Mouse (Mus musculus): ENCODE measurements around the gene Slc5a4a. TPM values are rescaled to one million over a fixed set of nuclear protein-coding genes. Genes with fewer than 3 reads are reported as not detected.

Gene Slc5a4a
- polyA plus RNA-seq (2015; fragmentation: Nextera tagmentation; extraction: Ambion mirVana), result 0.14 TPM in 1 of 2 replicates, not detected in the other

GRCm38 (mm10) chr10:76147278-76147677, at the start of gene Slc5a4a:
Gene Slc5a4a, plus strand, starts transcription at chr10:76147451.

GRCm38 (mm10) chr10:76110861-76111260, 36.4 kb upstream of the Slc5a4a start, which contains the start of gene Slc5a4b:
Gene Slc5a4b, minus strand, starts transcription at chr10:76110961.

GRCm38 (mm10) chr10:76237341-76238225, 90.3 kb downstream of the Slc5a4a start, which contains the start of gene Prmt2:
Gene Prmt2, minus strand, starts transcription at chr10:76237865.

MicroRNAs within 50 kb of the gene (microRNA counts, 519-probe panel; counts per million panel counts)
- 40.5 counts per million for microRNA mmu-miR-678

Small RNA genes within 50 kb of the gene (microRNA-seq; reads per million reads assigned to microRNA genes)
- gene Mir678, result 0.87 reads per million

Other genes starting within 250 kb of the Slc5a4a start
- gene Smarcb1, start 225.8 kb upstream of the Slc5a4a start, polyA plus RNA-seq (2015; fragmentation: Nextera tagmentation; extraction: Ambion mirVana), result 176 and 183 TPM in 2 replicates
- 372 and 376 TPM in 2 replicates for gene Chchd10, start 214.3 kb upstream of the Slc5a4a start, polyA plus RNA-seq (2015; fragmentation: Nextera tagmentation; extraction: Ambion mirVana)
- 10.3 and 10.5 TPM in 2 replicates for gene Mmp11, start 211.0 kb upstream of the Slc5a4a start, polyA plus RNA-seq (2015; fragmentation: Nextera tagmentation; extraction: Ambion mirVana)
- gene Gm867, start 206.8 kb upstream of the Slc5a4a start, polyA plus RNA-seq (2015; fragmentation: Nextera tagmentation; extraction: Ambion mirVana), result 1.7 and 2.3 TPM in 2 replicates
- 1.5 TPM in 1 of 2 replicates, not detected in the other for gene Vpreb3, start 204.4 kb upstream of the Slc5a4a start, polyA plus RNA-seq (2015; fragmentation: Nextera tagmentation; extraction: Ambion mirVana)
- not detected in 2 replicates for gene Gm5134, start 192.9 kb upstream of the Slc5a4a start, polyA plus RNA-seq (2015; fragmentation: Nextera tagmentation; extraction: Ambion mirVana)
- 7.8 and 10.4 TPM in 2 replicates for gene Zfp280b, start 114.8 kb upstream of the Slc5a4a start, polyA plus RNA-seq (2015; fragmentation: Nextera tagmentation; extraction: Ambion mirVana)
- not detected in 2 replicates for gene Slc5a4b, start 36.5 kb upstream of the Slc5a4a start, polyA plus RNA-seq (2015; fragmentation: Nextera tagmentation; extraction: Ambion mirVana)
- 231 and 271 TPM in 2 replicates for gene Prmt2, start 90.4 kb downstream of the Slc5a4a start, polyA plus RNA-seq (2015; fragmentation: Nextera tagmentation; extraction: Ambion mirVana)
- gene S100b, start 106.4 kb downstream of the Slc5a4a start, polyA plus RNA-seq (2015; fragmentation: Nextera tagmentation; extraction: Ambion mirVana), result 35.8 and 42.6 TPM in 2 replicates
- gene Dip2a, start 197.8 kb downstream of the Slc5a4a start, polyA plus RNA-seq (2015; fragmentation: Nextera tagmentation; extraction: Ambion mirVana), result 14.0 and 17.5 TPM in 2 replicates

All from neural tube, postnatal 0 days (tissue).